Mouse (Mus musculus): ENCODE results near the gene Trappc11. TPM values are rescaled to one million over a fixed set of nuclear protein-coding genes. Genes with fewer than 3 reads are reported as not detected.
"Not testable (repeated sequence)": the region's sequence is repeated elsewhere in the genome, so short reads cannot be mapped to it uniquely, and the experiment has no call there.

The Trappc11 gene
- total RNA-seq, 2 experiments from 2014 or later, result 27.9 to 31.3 TPM

GRCm38 (mm10) chr8:47487231-47487630 lies 46.0 kb downstream of the Trappc11 start:
- no peak for DNase-seq

GRCm38 (mm10) chr8:47482354-47483071 lies 50.8 kb downstream of the Trappc11 start:
- DNase-seq, result no peak

- DNase-seq, result no peak
These were observed 53.2 kb downstream of the Trappc11 start for GRCm38 (mm10) chr8:47480039-47480438.

- DNase-seq, result peak; percentile 23
These were observed 71.6 kb downstream of the Trappc11 start for GRCm38 (mm10) chr8:47461650-47462049.

GRCm38 (mm10) chr8:47459216-47459749 lies 74.0 kb downstream of the Trappc11 start:
- no peak for DNase-seq

- peak; percentile 8 for DNase-seq
These were observed 74.7 kb downstream of the Trappc11 start for GRCm38 (mm10) chr8:47458591-47458990.

GRCm38 (mm10) chr8:47449211-47449610 lies 84.1 kb downstream of the Trappc11 start:
- not testable (repeated sequence) for DNase-seq

GRCm38 (mm10) chr8:47446312-47447046 lies 86.8 kb downstream of the Trappc11 start, which contains the start of gene Stox2:
Gene Stox2 (minus strand): TSS chr8:47446362.
- no peak for DNase-seq

Other genes with a start within 250 kb of the Trappc11 start
- gene Stox2, start 87.1 kb downstream of the Trappc11 start, total RNA-seq (2021), result 10 to 100 TPM; 12.4 to 18.8 TPM
- gene Rwdd4a, start 194 bp upstream of the Trappc11 start, total RNA-seq (2021), result 10 to 100 TPM; 44.9 to 56.7 TPM
- gene Ing2, start 142.1 kb upstream of the Trappc11 start, total RNA-seq (2021), result 10 to 100 TPM; 18.4 to 23.0 TPM
- 10 to 100 TPM; 13.4 to 14.4 TPM for gene Cdkn2aip, start 180.5 kb upstream of the Trappc11 start, total RNA-seq (2021)

Measured in adrenal gland, postnatal 10 days (tissue).